Mouse (Mus musculus) cerebellum, adult 2 months (tissue): Measurements from ENCODE around the gene Tcl1b5. TPM values are rescaled to one million over a fixed set of nuclear protein-coding genes. Genes with fewer than 3 reads are reported as not detected.
"Not testable (repeated sequence)": the region's sequence is repeated elsewhere in the genome, so short reads cannot be mapped to it uniquely, and the experiment has no call there.

Source experiments
- DNase-seq, 2 experiments: peaks; one replicate each; pipeline ENCODE4 v3.0.0; 2021
- H3K27ac ChIP-seq: fragments of 200-500 bp; 2 replicates; pipeline ENCODE4 v1.5.1; 2012; ENCODE audit warnings: low read length, control low read depth, inconsistent platforms; ENCODE audit not compliant: insufficient read depth
- H3K27me3 ChIP-seq: fragments of 200-500 bp; 2 replicates; pipeline ENCODE4 v1.6.1; 2012; ENCODE audit warnings: inconsistent platforms, mild to moderate bottlenecking, low read length, moderate library complexity; ENCODE audit not compliant: control insufficient read depth, insufficient read depth
- H3K4me1 ChIP-seq: fragments of 200-500 bp; 2 replicates; pipeline ENCODE4 v1.6.1; 2011; ENCODE audit warnings: low read length; ENCODE audit not compliant: control insufficient read depth, insufficient read depth
- H3K4me3 ChIP-seq: fragments of 200-500 bp; replicated peaks from 2 replicates; pipeline ENCODE3; 2011; ENCODE audit warnings: mild to moderate bottlenecking, low read depth, low read length, control low read depth; ENCODE audit not compliant: insufficient read depth
- CTCF ChIP-seq: fragments of 200-500 bp; IDR thresholded peaks from 2 replicates; pipeline ENCODE4 v1.5.1; 2011; ENCODE audit warnings: low read depth, mild to moderate bottlenecking, control low read depth, low read length, moderate library complexity, borderline replicate concordance; ENCODE audit not compliant: insufficient read depth
- POLR2A ChIP-seq: fragments of 200-500 bp; IDR thresholded peaks from 2 replicates; pipeline ENCODE4 v1.6.1; 2011; ENCODE audit warnings: low read length, control low read depth, borderline replicate concordance; ENCODE audit not compliant: insufficient read depth
- WGBS: fragments of 180-500 bp; shearing (Covaris S2); methylation state at CpG from one replicate; pipeline ENCODE4 v1.1.7; 2018; 5-methylcytosine and 5-hydroxymethylcytosine counted together
- polyA plus RNA-seq: library from polyadenylated mRNA; depleted of rRNA; stranded (reverse); fragments of >200 nt; gene quantifications from 2 replicates; pipeline ENCODE4 v1.2.3, GENCODE M21; 2012; rRNA removed

The Tcl1b5 gene
- polyA plus RNA-seq, 1 experiment: not detected

DNA sequence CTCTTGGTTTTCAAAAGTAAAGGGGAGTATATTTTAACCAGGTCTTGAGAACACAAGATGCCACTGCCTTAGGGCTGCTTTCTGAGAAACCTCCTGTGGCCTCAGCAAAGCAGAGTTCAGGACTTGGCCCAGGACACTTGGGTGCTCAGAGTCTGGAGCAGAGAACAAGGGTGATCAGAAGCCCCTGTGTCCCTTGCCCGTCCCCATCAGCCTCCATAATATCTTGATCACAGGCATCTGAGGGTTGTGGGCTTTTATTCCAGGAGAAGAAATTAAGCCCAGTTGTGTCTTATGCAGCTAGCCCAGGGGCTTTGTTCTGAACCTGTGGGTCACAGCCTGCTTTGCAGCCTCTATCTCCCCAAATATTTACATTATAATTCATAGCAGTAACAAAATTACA is 25.5 kb downstream of the Tcl1b5 start, which contains the start of gene Tcl1b4:
Gene Tcl1b4 (plus strand): TSS at position 301 of the 400 bp plus-strand sequence.
- not testable (repeated sequence) for H3K27ac ChIP-seq, DNase-seq, H3K27me3 ChIP-seq, H3K4me3 ChIP-seq, H3K4me1 ChIP-seq
- 90% methylated on average over 1 of the region's 1 CpGs for WGBS

DNA sequence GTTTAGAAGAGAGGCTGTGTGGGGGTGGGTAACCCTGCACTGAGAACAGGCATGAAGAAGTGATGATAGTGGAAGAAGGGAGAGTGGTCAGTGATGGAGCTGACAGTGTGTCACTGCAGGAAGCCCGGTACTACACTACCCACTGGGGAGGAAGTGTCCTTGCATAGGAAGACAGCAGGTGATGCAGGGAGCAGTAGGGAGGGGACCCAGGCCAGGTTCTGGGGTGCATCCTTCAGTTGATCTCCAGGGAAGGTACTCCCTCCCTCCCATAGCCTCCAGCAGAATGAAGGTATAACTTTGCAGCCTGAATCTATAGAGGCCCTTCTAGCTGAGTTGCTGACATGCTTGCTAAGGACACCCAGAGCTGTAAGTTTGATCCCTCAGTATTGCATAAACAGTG is 30.9 kb downstream of the Tcl1b5 start:
- Histone ChIP-seq H3K4me3 (no peak overlapping the region), H3K27ac (no peak overlapping the region), H3K4me1 (no peaks in the 10 kb centered on the region), H3K27me3 (no peaks in the 10 kb centered on the region)
- no peak for DNase-seq
- 96% methylated on average over 1 of the region's 1 CpGs for WGBS
- TF ChIP-seq POLR2A: no peak
- TF ChIP-seq CTCF: no peak

- TF ChIP-seq CTCF: no peak
- TF ChIP-seq POLR2A: no peak
- Histone ChIP-seq H3K27ac (no peak overlapping the region), H3K4me3 (no peak overlapping the region), H3K4me1 (no peaks in the 10 kb centered on the region), H3K27me3 (no peaks in the 10 kb centered on the region)
- WGBS: 92% methylated on average over 1 of the region's 1 CpGs
- DNase-seq: no peak
Observed at GRCm38 (mm10) chr12:105208441-105208840, 32.3 kb downstream of the Tcl1b5 start.

- Histone ChIP-seq H3K4me3 (no peak overlapping the region), H3K4me1 (no peaks in the 10 kb centered on the region), H3K27ac (no peak overlapping the region), H3K27me3 (no peaks in the 10 kb centered on the region)
- WGBS: 95% methylated on average over 7 of the region's 7 CpGs
- DNase-seq: no peak
- no peak for TF ChIP-seq CTCF
- TF ChIP-seq POLR2A: no peak
Observed at GRCm38 (mm10) chr12:105209231-105209630, 33.1 kb downstream of the Tcl1b5 start.

DNA sequence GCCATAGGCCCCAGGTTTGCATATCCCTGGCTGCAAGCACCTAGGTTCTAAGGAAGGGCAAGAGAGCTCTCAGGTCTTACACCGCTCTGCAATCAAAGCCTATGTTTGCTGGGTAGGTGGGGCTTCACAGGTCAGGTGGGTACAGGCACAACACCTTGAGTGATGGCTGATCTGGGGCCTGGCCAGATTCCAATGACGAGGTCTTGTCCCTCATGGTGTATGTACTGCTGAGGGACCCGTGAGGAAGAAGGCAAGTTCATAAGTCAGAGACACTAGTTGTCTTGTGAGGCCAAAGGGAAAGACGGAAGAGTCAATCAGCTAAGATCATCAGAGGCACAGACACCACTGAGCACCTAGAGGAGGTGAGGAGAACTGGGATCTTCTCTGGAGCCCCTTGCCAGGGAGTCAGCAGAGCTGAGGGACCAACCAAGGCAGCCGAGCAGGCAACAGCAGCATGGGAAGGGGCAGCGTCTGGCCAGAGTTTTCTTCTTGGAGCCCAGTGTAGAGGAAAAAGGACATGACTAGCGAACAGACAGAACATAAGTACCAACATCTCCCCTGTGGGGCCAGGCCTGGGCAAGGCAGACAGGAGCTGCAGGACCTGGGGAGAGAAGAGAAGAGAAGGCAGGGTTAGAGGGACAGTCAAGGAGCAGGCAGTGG is 41.1 kb downstream of the Tcl1b5 start:
- Histone ChIP-seq H3K27ac (no peak overlapping the region), H3K4me3 (no peak overlapping the region), H3K27me3 (no peaks in the 10 kb centered on the region), H3K4me1 (no peaks in the 10 kb centered on the region)
- DNase-seq: no peak
- WGBS: 82% methylated on average over 7 of the region's 7 CpGs
- TF ChIP-seq POLR2A: no peak
- no peak for TF ChIP-seq CTCF

- Histone ChIP-seq H3K4me1 (no peaks in the 10 kb centered on the region), H3K4me3 (no peak within 1 kb of the TSS), H3K27ac (no peak within 1 kb of the TSS), H3K27me3 (no peaks in the 10 kb centered on the region)
- TF ChIP-seq POLR2A (no peak), CTCF (no peak)
- 92% methylated on average over 22 of the region's 22 CpGs for WGBS
- DNase-seq: no peak
Observed at GRCm38 (mm10) chr12:105222601-105223319, 46.6 kb downstream of the Tcl1b5 start, which contains the start of gene Tcl1. TSS of gene Tcl1 (minus strand) at chr12:105222793.

GRCm38 (mm10) chr12:105224621-105225320 is 48.6 kb downstream of the Tcl1b5 start:
- Histone ChIP-seq H3K27ac (no peak overlapping the region), H3K4me1 (no peaks in the 10 kb centered on the region), H3K4me3 (no peak overlapping the region), H3K27me3 (no peaks in the 10 kb centered on the region)
- no peak for TF ChIP-seq POLR2A
- TF ChIP-seq CTCF: no peak
- 46% methylated on average over 16 of the region's 16 CpGs for WGBS
- no peak for DNase-seq

Other genes with a start within 250 kb of the Tcl1b5 start
- gene Syne3, start 166.5 kb upstream of the Tcl1b5 start, polyA plus RNA-seq: 1.1 and 1.2 TPM in 2 replicates
- gene Glrx5, start 143.7 kb upstream of the Tcl1b5 start, polyA plus RNA-seq: 85.9 and 101 TPM in 2 replicates
- gene Tcl1b2, start 30.3 kb upstream of the Tcl1b5 start, polyA plus RNA-seq: not detected in 2 replicates
- not detected in 2 replicates for gene Tcl1b1, start 16.7 kb upstream of the Tcl1b5 start, polyA plus RNA-seq
- gene Tcl1b3, start 14.7 kb downstream of the Tcl1b5 start, polyA plus RNA-seq: not detected in 2 replicates
- gene Tcl1b4, start 25.6 kb downstream of the Tcl1b5 start, polyA plus RNA-seq: not detected in 2 replicates
- not detected in 2 replicates for gene Tcl1, start 46.4 kb downstream of the Tcl1b5 start, polyA plus RNA-seq
- 29.6 and 32.4 TPM in 2 replicates for gene Tunar, start 157.5 kb downstream of the Tcl1b5 start, polyA plus RNA-seq